ENCODE assay signal across 13 mouse cellular contexts in the genomic region with DNA sequence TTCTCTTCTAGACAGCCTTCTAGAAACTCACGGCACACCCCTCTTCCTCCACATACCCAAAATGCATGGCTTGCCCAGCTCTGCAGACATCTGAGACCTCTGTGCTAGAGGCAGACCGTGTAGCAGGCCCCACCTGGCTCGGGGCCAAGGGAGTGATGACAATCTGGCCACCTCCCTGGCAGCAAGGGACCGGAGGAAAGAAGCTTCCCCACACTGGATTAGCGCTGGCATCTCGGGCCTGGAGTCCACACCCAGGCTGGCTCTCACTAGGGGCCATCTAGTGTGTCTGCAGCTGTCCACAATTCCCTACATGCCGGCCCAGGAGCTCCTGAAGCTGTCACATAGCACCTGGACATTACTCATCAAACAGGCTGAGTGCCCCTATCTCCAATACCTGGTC. TPM values are rescaled to one million over a fixed set of nuclear protein-coding genes. Genes with fewer than 3 reads are reported as not detected.
A peak's percentile ranks its signal among the peaks of the same experiment; 100 is the strongest.
DNase-seq lines count a peak whose midpoint lies in the region; ATAC-seq and TF ChIP-seq lines count a peak whose summit lies in the region.
"Had no signal": no experiment of that assay in that cellular context is flagged by ENCODE, and none has a peak within 500 bp of the region (broad histone marks: within the 10 kb centered on the region; RNA-seq: fewer than 3 reads in every experiment).

No protein-coding gene starts in this region.

- no peak overlapping the region for H3K27ac ChIP-seq in hindbrain, postnatal 0 days
- no peak overlapping the region for H3K27ac ChIP-seq in hindbrain, embryonic 11.5 days (ENCODE audit: low read depth, low read length)
- H3K27ac ChIP-seq in MEL (ENCODE audit: control insufficient read depth, low read depth, low read length) = no peak overlapping the region
- H3K27ac ChIP-seq in gastrocnemius, adult 2 months = peak overlapping the region; percentile 76
- H3K27ac ChIP-seq: forebrain, embryonic 15.5 days; heart, embryonic 10.5 days; midbrain, embryonic 13.5 days had no signal

- no peaks in the 10 kb centered on the region for H3K36me3 ChIP-seq in hindbrain, postnatal 0 days (ENCODE audit: insufficient read depth, low read length)
- H3K36me3 ChIP-seq in hindbrain, embryonic 11.5 days (ENCODE audit: control insufficient read depth, insufficient read depth, low read length) = 0 out of 2 replicates have a peak, but pooled peaks cover 2% of the 10 kb centered on the region
- no peaks in the 10 kb centered on the region for H3K36me3 ChIP-seq in MEL (ENCODE audit: control insufficient read depth in 1 of 2, insufficient read depth in 2 of 2, low read length in 2 of 2)

- H3K4me2 ChIP-seq in hindbrain, postnatal 0 days (ENCODE audit: low read depth, low read length) = no peak overlapping the region
- no peak overlapping the region for H3K4me2 ChIP-seq in hindbrain, embryonic 11.5 days (replicated peaks; ENCODE audit: low read depth, low read length)
- H3K4me2 ChIP-seq: forebrain, embryonic 15.5 days; midbrain, embryonic 13.5 days had no signal

- H3K27me3 ChIP-seq in hindbrain, postnatal 0 days (ENCODE audit: insufficient read depth, low read length) = no peaks in the 10 kb centered on the region
- no peaks in the 10 kb centered on the region for H3K27me3 ChIP-seq in hindbrain, embryonic 11.5 days (ENCODE audit: control insufficient read depth, insufficient read depth, low read length)
- no peaks in the 10 kb centered on the region for H3K27me3 ChIP-seq in MEL (ENCODE audit: control insufficient read depth in 1 of 2, insufficient read depth in 2 of 2, low read length in 2 of 2)
- H3K27me3 ChIP-seq: CH12.LX; forebrain, embryonic 15.5 days; midbrain, embryonic 13.5 days had no signal

- intact Hi-C loops in gastrocnemius, adult 2 months (cut with DNase I) = no loop called here

- H3K4me1 ChIP-seq in hindbrain, postnatal 0 days (ENCODE audit: insufficient read depth, low read length) = peaks cover 6% of the 10 kb centered on the region
- H3K4me1 ChIP-seq in hindbrain, embryonic 11.5 days (replicated peaks; ENCODE audit: control insufficient read depth, insufficient read depth, low read length) = no peaks in the 10 kb centered on the region
- H3K4me1 ChIP-seq in MEL (ENCODE audit: control insufficient read depth in 1 of 2, insufficient read depth in 2 of 2, low read length in 2 of 2) = no peaks in the 10 kb centered on the region

- WGBS in hindbrain, postnatal 0 days = 42% methylated on average over 7 of the region's 7 CpGs
- 90% methylated on average over 7 of the region's 7 CpGs for WGBS in hindbrain, embryonic 11.5 days

- no peak for TF ChIP-seq RAD21 in MEL (IDR thresholded peaks at IDR 0.05; ENCODE audit: low read depth, low read length)

- TF ChIP-seq CTCF in hindbrain, postnatal 0 days (IDR thresholded peaks at IDR 0.05; ENCODE audit: low read depth) = no peak
- no peak for TF ChIP-seq CTCF in MEL (IDR thresholded peaks at IDR 0.05 in 2 of 3, conservative IDR thresholded peaks at IDR 0.05 in 1 of 3; ENCODE audit: control insufficient read depth in 1 of 3, insufficient read depth in 1 of 3, low read depth in 2 of 3, low read length in 3 of 3, poor library complexity in 1 of 3, severe bottlenecking in 1 of 3)
- no peak for TF ChIP-seq CTCF in gastrocnemius, adult 2 months (IDR thresholded peaks at IDR 0.05)

- no peaks in the 10 kb centered on the region for H3K79me2 ChIP-seq in MEL (ENCODE audit: control insufficient read depth, insufficient read depth, low read length, poor library complexity)

- TF ChIP-seq EP300 in MEL (IDR thresholded peaks at IDR 0.05; ENCODE audit: low read depth in 1 of 2, low read length in 2 of 2) = no peak

- 0 out of 2 replicates have a peak overlapping the region, but pooled peaks have one; percentile 30 for H3K9ac ChIP-seq in hindbrain, postnatal 0 days (replicated peaks; ENCODE audit: low read length)
- no peak overlapping the region for H3K9ac ChIP-seq in hindbrain, embryonic 11.5 days (ENCODE audit: low read depth, low read length)
- H3K9ac ChIP-seq in MEL (ENCODE audit: control insufficient read depth, low read depth, low read length, poor library complexity, severe bottlenecking) = no peak overlapping the region
- H3K9ac ChIP-seq: forebrain, embryonic 15.5 days; midbrain, embryonic 13.5 days had no signal

- no peak for TF ChIP-seq POLR2A in MEL (IDR thresholded peaks at IDR 0.05; ENCODE audit: control insufficient read depth in 1 of 2, insufficient read depth in 1 of 2, low read depth in 1 of 2, low read length in 2 of 2, poor library complexity in 1 of 2)

- H3K9me3 ChIP-seq in hindbrain, postnatal 0 days (ENCODE audit: low read length) = no peaks in the 10 kb centered on the region
- no peaks in the 10 kb centered on the region for H3K9me3 ChIP-seq in hindbrain, embryonic 11.5 days (ENCODE audit: control insufficient read depth, low read length)
- H3K9me3 ChIP-seq in MEL (replicated peaks; ENCODE audit: insufficient read depth, low read length) = no peaks in the 10 kb centered on the region
- H3K9me3 ChIP-seq: forebrain, embryonic 15.5 days; heart, embryonic 10.5 days; midbrain, embryonic 13.5 days had no signal

- peak; percentile 38; the same call in 1 of the 2 replicates for ATAC-seq in hindbrain, postnatal 0 days
- no peak for ATAC-seq in hindbrain, embryonic 11.5 days (ENCODE audit: low FRiP score)
- ATAC-seq: forebrain, embryonic 15.5 days; lung, postnatal 0 days; midbrain, embryonic 13.5 days had no signal

- DNase-seq in hindbrain, postnatal 0 days (ENCODE audit: low spot score) = peak; percentile 71
- no peak for DNase-seq in hindbrain, embryonic 11.5 days (ENCODE audit: low spot score)
- peak; percentile 49 for DNase-seq in MEL (ENCODE audit: low read depth, low spot score)
- DNase-seq in cerebellum, adult 11-12 months = peak; percentile 71
- DNase-seq in gastrocnemius, adult 2 months = peak; percentile 91
- no peak for DNase-seq in embryo, embryonic 9.5 days (ENCODE audit: extremely low spot score)
- no peak for DNase-seq in frontal cortex, postnatal 10 days (ENCODE audit: low spot score in 2 of 2)
- DNase-seq in layer of hippocampus, adult 18-20 months (ENCODE audit: low spot score in 2 of 2) = no peak

- no peak overlapping the region for H3K4me3 ChIP-seq in hindbrain, postnatal 0 days (ENCODE audit: low read length)
- H3K4me3 ChIP-seq in hindbrain, embryonic 11.5 days (ENCODE audit: low read depth, low read length) = no peak overlapping the region
- no peak overlapping the region for H3K4me3 ChIP-seq in MEL (ENCODE audit: control insufficient read depth in 1 of 2, insufficient read depth in 1 of 2, low read depth in 2 of 2, low read length in 2 of 2)
- no peak overlapping the region for H3K4me3 ChIP-seq in gastrocnemius, adult 2 months
- H3K4me3 ChIP-seq: forebrain, embryonic 15.5 days; heart, embryonic 10.5 days; midbrain, embryonic 13.5 days had no signal

TF ChIP-seq in MEL, 35 proteins besides CTCF, POLR2A, EP300 and RAD21:
- TF ChIP-seq MYC (IDR thresholded peaks at IDR 0.05; ENCODE audit: low read depth, low read length) = no peak
- no peak for TF ChIP-seq POLR2AphosphoS2 (IDR thresholded peaks at IDR 0.05; ENCODE audit: low read length)
- no peak for TF ChIP-seq MEF2A (IDR thresholded peaks at IDR 0.05; ENCODE audit: extremely low read depth, insufficient replicate concordance, low read depth, low read length, poor library complexity, severe bottlenecking)
- TF ChIP-seq ZMIZ1 (IDR thresholded peaks at IDR 0.05; ENCODE audit: low read depth, low read length) = no peak
- TF ChIP-seq MAX (IDR thresholded peaks at IDR 0.05; ENCODE audit: low read length) = no peak
- TF ChIP-seq NRF1 (IDR thresholded peaks at IDR 0.05; ENCODE audit: insufficient read depth, low read depth, low read length, poor library complexity, severe bottlenecking) = no peak

RNA-seq across cellular contexts. Expression of gene Dexi, which starts 8.3 kb away (rescaled TPM):
- 36.2 and 50.7 TPM in 2 replicates for total RNA-seq in hindbrain, postnatal 0 days (2014; rRNA removed)
- 21.6 and 22.8 TPM in 2 replicates for polyA plus RNA-seq in hindbrain, postnatal 0 days (2015; fragmentation: Nextera tagmentation; extraction: Ambion mirVana)
- polyA plus RNA-seq in hindbrain, embryonic 11.5 days (2014; fragmentation: Nextera tagmentation; extraction: Ambion mirVana) = 21.9 and 23.2 TPM in 2 replicates
- total RNA-seq in MEL (2012; rRNA removed) = 8.1 and 9.3 TPM in 2 replicates
- polyA plus RNA-seq in MEL (2012; ENCODE audit: insufficient read depth in 1 of 2, insufficient read length in 2 of 2, low read depth in 1 of 2, low replicate concordance in 2 of 2, missing spikeins in 1 of 2) = 10 to 100 TPM in 1 of 2 experiments, not detected in 1; 17.8 TPM
- total RNA-seq in gastrocnemius, adult 2 months (2021) = 10 to 100 TPM; 43.7 to 43.9 TPM
- total RNA-seq in layer of hippocampus, adult 18-20 months (2021) = 10 to 100 TPM; 62.8 to 67.7 TPM

RNA-seq across cellular contexts. Expression of gene Clec16a, which starts 10.6 kb away (rescaled TPM):
- 62.5 and 70.1 TPM in 2 replicates for total RNA-seq in hindbrain, postnatal 0 days (2014; rRNA removed)
- polyA plus RNA-seq in hindbrain, postnatal 0 days (2015; fragmentation: Nextera tagmentation; extraction: Ambion mirVana) = 62.8 and 67.8 TPM in 2 replicates
- polyA plus RNA-seq in hindbrain, embryonic 11.5 days (2014; fragmentation: Nextera tagmentation; extraction: Ambion mirVana) = 47.5 and 55.7 TPM in 2 replicates
- 10.4 TPM in 2 replicates for total RNA-seq in MEL (2012; rRNA removed)
- polyA plus RNA-seq in MEL (2012; ENCODE audit: insufficient read depth in 1 of 2, insufficient read length in 2 of 2, low read depth in 1 of 2, low replicate concordance in 2 of 2, missing spikeins in 1 of 2) = 10 to 100 TPM; 22.1 to 49.3 TPM
- 10 to 100 TPM; 60.6 to 72.7 TPM for total RNA-seq in gastrocnemius, adult 2 months (2021)
- total RNA-seq in layer of hippocampus, adult 18-20 months (2021) = 10 to 100 TPM; 93.0 to 95.7 TPM

RNA-seq across cellular contexts. Expression of gene Ciita, which starts 54.7 kb away (rescaled TPM):
- total RNA-seq in hindbrain, postnatal 0 days (2014; rRNA removed) = 0.07 TPM in 1 of 2 replicates, not detected in the other
- polyA plus RNA-seq in hindbrain, postnatal 0 days (2015; fragmentation: Nextera tagmentation; extraction: Ambion mirVana) = 0.14 and 0.18 TPM in 2 replicates
- 0.27 and 0.36 TPM in 2 replicates for polyA plus RNA-seq in hindbrain, embryonic 11.5 days (2014; fragmentation: Nextera tagmentation; extraction: Ambion mirVana)
- total RNA-seq in MEL (2012; rRNA removed) = not detected in 2 replicates
- polyA plus RNA-seq in MEL (2012; ENCODE audit: insufficient read depth in 1 of 2, insufficient read length in 2 of 2, low read depth in 1 of 2, low replicate concordance in 2 of 2, missing spikeins in 1 of 2) = under 1 TPM in 1 of 2 experiments, not detected in 1; 0.04 TPM
- under 1 TPM; 0.11 to 0.15 TPM for total RNA-seq in gastrocnemius, adult 2 months (2021)
- under 1 TPM in 1 of 2 experiments, not detected in 1; 0.08 TPM for total RNA-seq in layer of hippocampus, adult 18-20 months (2021)

Comparison
In these comparisons a context has a peak if more than half of its experiments do, and no peak if none do; other contexts are left out.
1. DNase-seq: peak in hindbrain, postnatal 0 days (single experiment), MEL (single experiment), cerebellum, adult 11-12 months (single experiment) and gastrocnemius, adult 2 months (single experiment); none in hindbrain, embryonic 11.5 days (single experiment), embryo, embryonic 9.5 days (single experiment), frontal cortex, postnatal 10 days (0 of 2) and layer of hippocampus, adult 18-20 months (0 of 2).